Mouse (Mus musculus) testis, postnatal 10 days (tissue): ENCODE measurements at regions not wholly inside any gene's neighbourhood (a gene's known extent, or its start where the extent isn't known, plus 50 kb on each side); places are given as distances from the start of the nearest gene placed in this dataset.

Experiments used
- DNase-seq: peaks from one replicate; pipeline ENCODE4 v3.0.0; 2021; ENCODE audit warnings: low spot score

- no peak for DNase-seq
These were observed 199.0 kb downstream of the Cdca7 start for GRCm38 (mm10) chr2:72674856-72675440.

GRCm38 (mm10) chr2:72677731-72678130 lies 201.8 kb downstream of the Cdca7 start:
- no peak for DNase-seq

GRCm38 (mm10) chr2:72688031-72688430 lies 212.1 kb downstream of the Cdca7 start:
- DNase-seq, result no peak

GRCm38 (mm10) chr2:72701081-72701480 lies 225.1 kb downstream of the Cdca7 start:
- DNase-seq, result no peak

GRCm38 (mm10) chr2:72703238-72703637 lies 227.3 kb downstream of the Cdca7 start:
- no peak for DNase-seq

- no peak for DNase-seq
These were observed 232.0 kb downstream of the Cdca7 start for GRCm38 (mm10) chr2:72707676-72708659.

GRCm38 (mm10) chr2:72716931-72717330 lies 241.0 kb downstream of the Cdca7 start:
- no peak for DNase-seq

GRCm38 (mm10) chr2:72728699-72729098 lies 251.5 kb downstream of the Sp3 start:
- peak; percentile 78 for DNase-seq

- no peak for DNase-seq
These were observed 246.9 kb downstream of the Sp3 start for GRCm38 (mm10) chr2:72733371-72733770.

- no peak for DNase-seq
These were observed 245.2 kb downstream of the Sp3 start for GRCm38 (mm10) chr2:72735035-72735434.

GRCm38 (mm10) chr2:72736685-72737084 lies 243.6 kb downstream of the Sp3 start:
- no peak for DNase-seq

- no peak for DNase-seq
These were observed 239.6 kb downstream of the Sp3 start for GRCm38 (mm10) chr2:72740391-72741361.

- DNase-seq, result no peak
These were observed 238.5 kb downstream of the Sp3 start for GRCm38 (mm10) chr2:72741746-72742145.

GRCm38 (mm10) chr2:72743651-72744050 lies 236.6 kb downstream of the Sp3 start:
- no peak for DNase-seq

GRCm38 (mm10) chr2:72744901-72745300 lies 235.3 kb downstream of the Sp3 start:
- DNase-seq, result no peak

GRCm38 (mm10) chr2:72746476-72747215 lies 233.6 kb downstream of the Sp3 start:
- no peak for DNase-seq

- DNase-seq, result no peak
These were observed 232.9 kb downstream of the Sp3 start for GRCm38 (mm10) chr2:72747299-72747698.

GRCm38 (mm10) chr2:72749495-72749894 lies 230.8 kb downstream of the Sp3 start:
- no peak for DNase-seq

GRCm38 (mm10) chr2:72751441-72751840 lies 228.8 kb downstream of the Sp3 start:
- DNase-seq, result no peak

- no peak for DNase-seq
These were observed 227.5 kb downstream of the Sp3 start for GRCm38 (mm10) chr2:72752624-72753176.
